Mouse (Mus musculus) neural tube, embryonic 13.5 days (tissue): ENCODE measurements around the gene Ece2. TPM values are rescaled to one million over a fixed set of nuclear protein-coding genes. Genes with fewer than 3 reads are reported as not detected.

Experiments used
- microRNA counts: library from miRNA; unstranded; fragments of <30 nt; microRNA quantifications from one replicate; lab custom pipeline; 2016
- microRNA-seq: library from miRNA; unstranded; fragments of <30 nt; microRNA quantifications from one replicate; pipeline ENCODE4, GENCODE M21; 2016
- polyA plus RNA-seq: library from polyadenylated mRNA; unstranded; fragments of >200 nt; fragmentation: Nextera tagmentation; extraction: Ambion mirVana; gene quantifications from 2 replicates; pipeline ENCODE4 v1.2.1, GENCODE M21; 2015

Ece2 gene
- polyA plus RNA-seq, 1 experiment from 2014 or later, result 12.8 TPM

MicroRNA genes within 50 kb of the gene (microRNA counts, 519-probe panel; counts per million panel counts)
- microRNA mmu-miR-1224 (lab: Ali Mortazavi, UCI), result 3,632 counts per million, percentile 53 among the panel's probes with 10 or more counts

Small RNA genes within 50 kb of the gene (microRNA-seq; reads per million reads assigned to microRNA genes)
- gene Mir1224, result 37.0 reads per million, percentile 42 among the genes with 10 or more reads in this experiment

Other genes with a start within 250 kb of the Ece2 start
- 120 and 123 TPM in 2 replicates for gene Abcc5, start 203.4 kb upstream of the Ece2 start, polyA plus RNA-seq
- gene Eif2b5, start 131.0 kb upstream of the Ece2 start, polyA plus RNA-seq, result 102 and 103 TPM in 2 replicates
- gene Dvl3, start 112.8 kb upstream of the Ece2 start, polyA plus RNA-seq, result 48.5 and 55.4 TPM in 2 replicates
- gene Ap2m1, start 94.3 kb upstream of the Ece2 start, polyA plus RNA-seq, result 1,020 and 1,063 TPM in 2 replicates
- gene Abcf3, start 81.3 kb upstream of the Ece2 start, polyA plus RNA-seq, result 72.2 and 81.5 TPM in 2 replicates
- 23.8 and 27.0 TPM in 2 replicates for gene Vwa5b2, start 40.4 kb upstream of the Ece2 start, polyA plus RNA-seq
- 15.0 and 16.2 TPM in 2 replicates for gene Eef1akmt4, start 18.2 kb upstream of the Ece2 start, polyA plus RNA-seq
- 1.4 TPM in 1 of 2 replicates, not detected in the other for gene Gm49333, start 18.2 kb upstream of the Ece2 start, polyA plus RNA-seq
- gene Alg3, start 18.1 kb upstream of the Ece2 start, polyA plus RNA-seq, result 43.2 and 44.8 TPM in 2 replicates
- 20.8 and 23.7 TPM in 2 replicates for gene Camk2n2, start 8.5 kb upstream of the Ece2 start, polyA plus RNA-seq
- 352 and 361 TPM in 2 replicates for gene Psmd2, start 21.8 kb downstream of the Ece2 start, polyA plus RNA-seq
- 141 and 144 TPM in 2 replicates for gene Eif4g1, start 38.5 kb downstream of the Ece2 start, polyA plus RNA-seq
- 26.3 and 27.8 TPM in 2 replicates for gene Fam131a, start 63.4 kb downstream of the Ece2 start, polyA plus RNA-seq
- gene Polr2h, start 87.8 kb downstream of the Ece2 start, polyA plus RNA-seq, result 89.9 and 92.3 TPM in 2 replicates
- 30.8 and 31.4 TPM in 2 replicates for gene Clcn2, start 87.9 kb downstream of the Ece2 start, polyA plus RNA-seq
- 5.8 and 6.9 TPM in 2 replicates for gene Chrd, start 103.3 kb downstream of the Ece2 start, polyA plus RNA-seq
- 0.99 and 1.5 TPM in 2 replicates for gene Thpo, start 104.7 kb downstream of the Ece2 start, polyA plus RNA-seq